Mouse (Mus musculus): ENCODE results near the gene BC017158. TPM values are rescaled to one million over a fixed set of nuclear protein-coding genes. Genes with fewer than 3 reads are reported as not detected.

Gene BC017158
- polyA plus RNA-seq, 1 experiment from 2014 or later, result 32.6 TPM

DNA sequence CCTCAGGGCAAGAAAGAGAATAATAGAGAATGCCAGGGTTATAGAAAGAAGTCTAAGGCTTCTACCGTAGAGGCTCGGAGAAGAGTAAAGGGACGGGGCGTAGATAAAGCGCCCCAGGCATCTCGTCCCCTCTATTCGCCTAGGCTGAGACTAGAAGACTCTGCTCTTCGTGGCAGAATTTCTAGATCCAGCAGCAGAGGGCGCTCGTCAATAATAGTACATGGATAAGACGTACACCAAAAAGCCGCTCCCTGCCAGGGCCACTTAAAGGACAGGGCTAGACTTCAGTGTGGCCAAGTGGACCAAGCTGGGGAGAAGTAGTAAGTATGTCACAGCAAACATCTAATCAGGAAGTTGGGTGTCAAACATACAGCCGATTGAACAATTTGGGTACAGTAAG is 50.5 kb downstream of the BC017158 start:
- 2% methylated on average over 13 of the region's 13 CpGs for WGBS
- Histone ChIP-seq H3K9me3 (ENCODE audit: control insufficient read depth) (no peaks in the 10 kb centered on the region), H3K9ac (ENCODE audit: low read depth, low read length) (peak overlapping the region; percentile 65), H3K4me2 (replicated peaks; ENCODE audit: low read depth) (peak overlapping the region; percentile 63), H3K36me3 (ENCODE audit: control insufficient read depth, insufficient read depth) (peaks cover 25% of the 10 kb centered on the region), H3K4me1 (replicated peaks; ENCODE audit: control insufficient read depth, insufficient read depth, low read length) (0 out of 2 replicates have a peak, but pooled peaks cover 5% of the 10 kb centered on the region), H3K4me3 (ENCODE audit: low read depth, low read length) (peak overlapping the region; percentile 56), H3K27ac (ENCODE audit: low read depth, low read length) (peak overlapping the region; percentile 69), H3K27me3 (replicated peaks; ENCODE audit: control insufficient read depth, insufficient read depth, low read length) (no peaks in the 10 kb centered on the region)
- peak; percentile 50; the same call in 1 of the 2 replicates for ATAC-seq
- TF ChIP-seq CTCF (IDR thresholded peaks at IDR 0.05; ENCODE audit: low read depth), result peak; percentile 85

DNA sequence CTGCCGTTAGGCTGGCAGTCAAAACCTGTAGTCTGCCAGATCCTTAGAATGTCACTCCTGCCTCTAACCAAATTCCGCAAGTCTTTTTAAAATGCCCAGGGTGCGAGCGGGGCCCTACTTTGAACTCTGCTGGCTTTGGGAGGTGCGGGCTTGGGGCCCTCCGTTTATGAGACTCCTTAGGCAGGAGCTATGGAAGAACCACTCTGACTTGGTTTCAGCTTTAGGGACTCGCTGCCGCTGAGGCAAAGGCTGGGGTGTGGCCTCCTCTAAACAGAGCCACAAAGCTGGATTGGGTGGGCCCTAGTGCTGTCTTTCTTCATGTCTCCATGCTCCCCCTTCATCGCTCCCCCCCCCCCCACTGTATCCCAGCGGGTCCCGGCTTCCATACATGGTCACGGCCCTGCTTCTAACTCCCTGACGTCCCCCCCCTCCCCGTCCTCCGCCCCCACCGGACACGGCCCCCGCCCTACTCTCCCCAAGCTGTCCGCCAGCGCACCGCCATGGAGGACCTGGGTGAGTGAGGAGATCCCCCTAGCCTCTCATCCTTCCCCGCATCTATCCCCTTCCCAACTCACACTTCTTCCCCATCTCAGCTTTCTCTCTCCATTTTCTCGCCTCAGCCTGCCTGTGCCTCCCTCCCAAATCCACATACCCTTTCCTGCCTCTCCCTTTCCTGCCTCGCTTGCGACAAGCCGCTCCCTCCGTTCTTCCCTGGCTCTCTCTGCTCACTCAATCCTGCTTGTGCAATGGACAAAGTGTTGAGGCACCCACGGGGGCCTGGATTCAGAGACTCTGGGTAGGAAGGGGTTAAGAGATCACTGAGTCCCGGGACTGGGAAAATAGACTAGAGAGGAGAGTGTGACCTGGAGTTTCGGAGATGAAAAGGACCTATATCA is 51.2 kb downstream of the BC017158 start, which contains the start of gene Tgfb1i1:
Gene Tgfb1i1 (plus strand): TSS at position 317 of the 896 bp plus-strand sequence.
- H3K4me2 ChIP-seq (replicated peaks; ENCODE audit: low read depth), result peak within 1 kb of the TSS; percentile 63
- 0 out of 2 replicates have a peak, but pooled peaks cover 3% of the 10 kb centered on the region for H3K4me1 ChIP-seq (replicated peaks; ENCODE audit: control insufficient read depth, insufficient read depth, low read length)
- peak; percentile 47 for ATAC-seq
- peaks cover 28% of the 10 kb centered on the region for H3K36me3 ChIP-seq (ENCODE audit: control insufficient read depth, insufficient read depth)
- H3K4me3 ChIP-seq (ENCODE audit: low read depth, low read length), result peak within 1 kb of the TSS; percentile 56
- no peak for TF ChIP-seq CTCF (IDR thresholded peaks at IDR 0.05; ENCODE audit: low read depth)
- WGBS, result 4% methylated on average over 29 of the region's 30 CpGs
- H3K9ac ChIP-seq (ENCODE audit: low read depth, low read length), result peak within 1 kb of the TSS; percentile 65
- H3K27ac ChIP-seq (ENCODE audit: low read depth, low read length), result peak within 1 kb of the TSS; percentile 69
- H3K9me3 ChIP-seq (ENCODE audit: control insufficient read depth), result no peaks in the 10 kb centered on the region
- no peaks in the 10 kb centered on the region for H3K27me3 ChIP-seq (replicated peaks; ENCODE audit: control insufficient read depth, insufficient read depth, low read length)

DNA sequence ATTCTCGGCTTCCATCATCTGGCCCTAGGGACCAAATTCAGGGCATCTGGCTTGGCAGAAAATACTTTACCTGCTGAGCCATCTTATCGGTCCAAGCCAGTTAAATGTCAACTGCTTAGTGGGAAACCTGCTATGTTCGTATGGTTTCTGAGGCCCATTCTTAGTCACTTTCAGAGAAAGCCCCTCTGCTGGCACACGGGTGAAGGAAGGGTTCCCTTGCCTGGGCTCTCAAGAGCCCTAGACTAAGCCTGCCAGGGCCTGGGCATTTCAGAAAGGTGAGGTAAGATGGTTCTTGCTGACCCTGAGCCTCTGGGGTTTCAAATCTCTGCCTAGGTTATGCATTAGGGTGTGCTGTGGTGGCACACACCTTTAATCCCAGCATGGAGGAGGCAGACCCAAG is 52.4 kb downstream of the BC017158 start:
- Histone ChIP-seq H3K27ac (ENCODE audit: low read depth, low read length) (no peak overlapping the region), H3K9me3 (ENCODE audit: control insufficient read depth) (no peaks in the 10 kb centered on the region), H3K4me2 (replicated peaks; ENCODE audit: low read depth) (no peak overlapping the region), H3K27me3 (replicated peaks; ENCODE audit: control insufficient read depth, insufficient read depth, low read length) (no peaks in the 10 kb centered on the region), H3K9ac (ENCODE audit: low read depth, low read length) (no peak overlapping the region), H3K4me3 (ENCODE audit: low read depth, low read length) (no peak overlapping the region), H3K36me3 (ENCODE audit: control insufficient read depth, insufficient read depth) (peaks cover 40% of the 10 kb centered on the region), H3K4me1 (replicated peaks; ENCODE audit: control insufficient read depth, insufficient read depth, low read length) (0 out of 2 replicates have a peak, but pooled peaks cover 3% of the 10 kb centered on the region)
- TF ChIP-seq CTCF (IDR thresholded peaks at IDR 0.05; ENCODE audit: low read depth), result no peak
- 91% methylated on average over 4 of the region's 4 CpGs for WGBS
- ATAC-seq, result no peak

DNA sequence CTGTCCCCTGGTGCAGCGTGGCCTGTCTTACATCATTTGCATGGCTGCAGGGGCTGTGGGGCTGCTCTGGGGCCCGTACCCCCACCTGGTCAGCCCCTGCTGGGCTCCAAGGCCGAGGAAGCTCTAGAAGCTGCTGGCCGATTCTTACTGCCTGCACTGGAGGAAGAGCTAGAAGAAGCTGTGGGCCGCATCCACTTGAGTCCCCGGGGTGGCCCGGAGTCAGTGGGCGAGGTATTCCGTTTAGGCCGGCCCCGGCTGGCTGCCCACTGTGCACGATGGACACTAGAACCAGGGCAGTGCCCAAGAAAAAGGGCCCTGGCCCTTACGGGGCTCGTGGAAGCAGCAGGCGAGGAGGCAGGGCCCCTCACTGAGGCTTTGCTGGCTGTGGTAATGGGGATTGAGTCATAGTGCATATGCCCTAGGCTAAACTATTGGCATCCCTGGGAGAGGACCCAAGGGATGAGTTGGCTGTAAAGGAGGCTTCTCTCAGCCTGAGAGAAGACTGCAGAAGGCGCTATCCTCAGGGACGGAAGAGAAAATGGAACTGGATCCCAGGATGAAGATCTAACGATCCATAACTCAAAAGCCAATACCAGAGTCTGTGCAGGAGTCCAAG is 53.5 kb downstream of the BC017158 start:
- 93% methylated on average over 18 of the region's 18 CpGs for WGBS

DNA sequence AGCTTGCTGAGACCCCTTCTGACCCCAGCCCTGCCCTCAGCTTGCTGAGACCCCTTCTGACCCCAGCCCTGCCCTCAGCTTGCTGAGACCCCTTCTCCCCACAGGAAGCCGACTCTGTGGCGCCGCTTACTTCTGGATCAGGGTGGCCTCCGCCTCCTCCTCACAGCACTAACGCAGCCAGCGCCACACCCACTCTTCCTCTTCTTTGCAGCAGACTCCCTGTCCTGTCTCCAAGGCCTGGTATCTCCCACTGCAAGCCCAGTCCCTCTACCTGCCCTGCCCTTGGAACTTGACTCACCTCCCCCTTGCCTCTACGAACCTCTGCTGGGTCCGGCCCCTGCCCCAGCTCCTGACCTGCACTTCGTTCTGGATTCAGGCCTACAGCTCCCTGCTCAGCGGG is 54.0 kb downstream of the BC017158 start:
- WGBS, result 74% methylated on average over 10 of the region's 10 CpGs
- no peak for TF ChIP-seq CTCF (IDR thresholded peaks at IDR 0.05; ENCODE audit: low read depth)
- no peak overlapping the region for H3K4me2 ChIP-seq (replicated peaks; ENCODE audit: low read depth)
- no peaks in the 10 kb centered on the region for H3K27me3 ChIP-seq (replicated peaks; ENCODE audit: control insufficient read depth, insufficient read depth, low read length)
- H3K27ac ChIP-seq (ENCODE audit: low read depth, low read length), result no peak overlapping the region
- H3K36me3 ChIP-seq (ENCODE audit: control insufficient read depth, insufficient read depth), result peaks cover 48% of the 10 kb centered on the region
- H3K4me1 ChIP-seq (replicated peaks; ENCODE audit: control insufficient read depth, insufficient read depth, low read length), result no peaks in the 10 kb centered on the region
- H3K9ac ChIP-seq (ENCODE audit: low read depth, low read length), result no peak overlapping the region
- no peaks in the 10 kb centered on the region for H3K9me3 ChIP-seq (ENCODE audit: control insufficient read depth)
- no peak for ATAC-seq
- H3K4me3 ChIP-seq (ENCODE audit: low read depth, low read length), result no peak overlapping the region

More for the DNA sequence above, 53.5 kb downstream of the BC017158 start:
- Histone ChIP-seq H3K4me1 (replicated peaks; ENCODE audit: control insufficient read depth, insufficient read depth, low read length) (no peaks in the 10 kb centered on the region), H3K36me3 (ENCODE audit: control insufficient read depth, insufficient read depth) (peaks cover 47% of the 10 kb centered on the region), H3K4me2 (replicated peaks; ENCODE audit: low read depth) (no peak overlapping the region), H3K9ac (ENCODE audit: low read depth, low read length) (no peak overlapping the region), H3K27ac (ENCODE audit: low read depth, low read length) (no peak overlapping the region), H3K9me3 (ENCODE audit: control insufficient read depth) (no peaks in the 10 kb centered on the region), H3K4me3 (ENCODE audit: low read depth, low read length) (no peak overlapping the region), H3K27me3 (replicated peaks; ENCODE audit: control insufficient read depth, insufficient read depth, low read length) (no peaks in the 10 kb centered on the region)
- no peak for TF ChIP-seq CTCF (IDR thresholded peaks at IDR 0.05; ENCODE audit: low read depth)
- no peak for ATAC-seq

DNA sequence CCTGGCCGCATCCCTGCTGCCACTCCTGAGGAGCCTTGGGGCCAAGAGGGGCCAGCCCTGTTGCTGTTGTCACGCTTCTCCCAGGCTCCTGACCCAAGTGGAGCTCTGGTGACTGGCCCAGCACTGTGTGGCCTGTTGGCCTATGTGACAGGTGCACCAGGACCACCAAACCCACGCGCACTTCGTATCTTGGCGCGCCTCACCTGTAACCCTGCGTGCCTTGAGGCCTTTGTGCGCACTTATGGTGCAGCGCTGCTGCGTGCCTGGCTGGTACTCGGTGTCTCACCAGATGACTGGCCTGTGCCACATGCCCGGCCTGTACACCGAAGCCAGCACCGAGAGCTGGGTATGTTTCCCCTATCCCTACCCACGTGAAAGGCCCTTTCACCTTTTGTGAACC is 55.6 kb downstream of the BC017158 start:
- no peaks in the 10 kb centered on the region for H3K27me3 ChIP-seq (replicated peaks; ENCODE audit: control insufficient read depth, insufficient read depth, low read length)
- H3K9ac ChIP-seq (ENCODE audit: low read depth, low read length), result no peak overlapping the region
- H3K4me1 ChIP-seq (replicated peaks; ENCODE audit: control insufficient read depth, insufficient read depth, low read length), result no peaks in the 10 kb centered on the region
- H3K9me3 ChIP-seq (ENCODE audit: control insufficient read depth), result no peaks in the 10 kb centered on the region
- no peak overlapping the region for H3K27ac ChIP-seq (ENCODE audit: low read depth, low read length)
- WGBS, result 93% methylated on average over 16 of the region's 16 CpGs
- ATAC-seq, result no peak
- H3K4me3 ChIP-seq (ENCODE audit: low read depth, low read length), result no peak overlapping the region
- peaks cover 48% of the 10 kb centered on the region for H3K36me3 ChIP-seq (ENCODE audit: control insufficient read depth, insufficient read depth)
- no peak for TF ChIP-seq CTCF (IDR thresholded peaks at IDR 0.05; ENCODE audit: low read depth)
- H3K4me2 ChIP-seq (replicated peaks; ENCODE audit: low read depth), result no peak overlapping the region

All from intestine, postnatal 0 days (tissue).